Mouse (Mus musculus) lung, adult 2 months (tissue): ENCODE data around the gene Ptrh1.

Experiments
- CTCF ChIP-seq: fragments of 200-500 bp; IDR thresholded peaks from 2 replicates; pipeline ENCODE4 v1.5.1; 2011; ENCODE audit warnings: mild to moderate bottlenecking, low read length, control low read depth; ENCODE audit not compliant: insufficient read depth
- POLR2A ChIP-seq: fragments of 200-500 bp; IDR thresholded peaks from 2 replicates; pipeline ENCODE4 v1.6.1; 2011; ENCODE audit warnings: low read depth, mild to moderate bottlenecking, control low read depth, low read length, borderline replicate concordance; ENCODE audit errors: extremely low read depth

- TF ChIP-seq POLR2A (peak; percentile 99), CTCF (no peak)
Observed at GRCm38 (mm10) chr2:32727435-32727834, 48.2 kb upstream of the Ptrh1 start.
